Mouse (Mus musculus) kidney, adult 8-10 months (tissue): ENCODE measurements at regions not wholly inside any gene's neighbourhood (a gene's known extent, or its start where the extent isn't known, plus 50 kb on each side); places are given as distances from the start of the nearest gene placed in this dataset.

Source experiments
- DNase-seq, 2 experiments: peaks; one replicate each; pipeline ENCODE4 v3.0.0; 2022

- DNase-seq, result no peak
Measured at GRCm38 (mm10) chr3:128104516-128104915, 208.4 kb upstream of the Fam241a start.

GRCm38 (mm10) chr3:128093046-128093445 is 196.9 kb upstream of the Fam241a start:
- no peak for DNase-seq

GRCm38 (mm10) chr3:128088207-128088606 is 192.1 kb upstream of the Fam241a start:
- peak; percentile 7 to 25 for DNase-seq

- no peak for DNase-seq
Measured at GRCm38 (mm10) chr3:128087163-128087562, 191.0 kb upstream of the Fam241a start.

- no peak for DNase-seq
Measured at GRCm38 (mm10) chr3:128082463-128082862, 186.3 kb upstream of the Fam241a start.

- DNase-seq, result no peak
Measured at GRCm38 (mm10) chr3:128081430-128081829, 185.3 kb upstream of the Fam241a start.

- DNase-seq, result no peak
Measured at GRCm38 (mm10) chr3:128067861-128068260, 171.7 kb upstream of the Fam241a start.

- no peak for DNase-seq
Measured at GRCm38 (mm10) chr3:128054031-128054430, 157.9 kb upstream of the Fam241a start.

- no peak for DNase-seq
Measured at GRCm38 (mm10) chr3:128043709-128044108, 147.6 kb upstream of the Fam241a start.

- peak in 1 of 2 experiments; percentile 11 for DNase-seq
Measured at GRCm38 (mm10) chr3:128040407-128041115, 144.4 kb upstream of the Fam241a start.

GRCm38 (mm10) chr3:128039185-128039584 is 143.1 kb upstream of the Fam241a start:
- DNase-seq, result no peak

GRCm38 (mm10) chr3:128036538-128036937 is 140.4 kb upstream of the Fam241a start:
- no peak for DNase-seq

- DNase-seq, result no peak
Measured at GRCm38 (mm10) chr3:128030352-128030751, 134.2 kb upstream of the Fam241a start.

GRCm38 (mm10) chr3:128029565-128029915 is 133.4 kb upstream of the Fam241a start:
- DNase-seq, result no peak

GRCm38 (mm10) chr3:128028856-128029564 is 132.9 kb upstream of the Fam241a start:
- DNase-seq, result no peak

- DNase-seq, result no peak
Measured at GRCm38 (mm10) chr3:128024856-128025255, 128.7 kb upstream of the Fam241a start.

GRCm38 (mm10) chr3:128014909-128015308 is 118.8 kb upstream of the Fam241a start:
- no peak for DNase-seq

GRCm38 (mm10) chr3:128002905-128003641 is 106.9 kb upstream of the Fam241a start:
- DNase-seq, result no peak

- peak; percentile 7 to 31 for DNase-seq
Measured at GRCm38 (mm10) chr3:128001924-128002501, 105.9 kb upstream of the Fam241a start.

GRCm38 (mm10) chr3:127995678-127996077 is 99.6 kb upstream of the Fam241a start:
- no peak for DNase-seq

- no peak for DNase-seq
Measured at GRCm38 (mm10) chr3:127987583-127987982, 91.5 kb upstream of the Fam241a start.

- no peak for DNase-seq
Measured at GRCm38 (mm10) chr3:127985165-127985564, 89.0 kb upstream of the Fam241a start.

- DNase-seq, result peak; percentile 13 to 27
Measured at GRCm38 (mm10) chr3:127977240-127977639, 81.1 kb upstream of the Fam241a start.
